Mouse (Mus musculus) stomach, embryonic 15.5 days (tissue): ENCODE data around the gene Myh14. TPM values are rescaled to one million over a fixed set of nuclear protein-coding genes. Genes with fewer than 3 reads are reported as not detected.
A peak's percentile ranks its signal among the peaks of the same experiment; 100 is the strongest.

Experiments used
- ATAC-seq: fragments of 200-750 bp; cut with Nextera tagmentation; 2 replicates; pipeline ENCODE4 v1.8.0; 2017; ENCODE audit warnings: low read depth, moderate number of reproducible peaks, moderate TSS enrichment; ENCODE audit not compliant: insufficient read depth, low FRiP score
- H3K27ac ChIP-seq: fragments of 300-500 bp; sonication (generic); 2 replicates; pipeline ENCODE4 v1.5.1; 2015; ENCODE audit warnings: mild to moderate bottlenecking, inconsistent platforms
- H3K27me3 ChIP-seq: fragments of 300-500 bp; sonication (generic); replicated peaks from 2 replicates; pipeline ENCODE4 v1.6.1; 2015; ENCODE audit warnings: inconsistent platforms
- H3K36me3 ChIP-seq: fragments of 300-500 bp; sonication (generic); 2 replicates; pipeline ENCODE4 v1.6.1; 2015; ENCODE audit warnings: inconsistent platforms
- H3K4me1 ChIP-seq: fragments of 300-500 bp; sonication (generic); 2 replicates; pipeline ENCODE4 v1.6.1; 2015; ENCODE audit warnings: inconsistent platforms
- H3K4me2 ChIP-seq: fragments of 300-500 bp; sonication (generic); 2 replicates; pipeline ENCODE4 v1.6.1; 2015; ENCODE audit warnings: mild to moderate bottlenecking, inconsistent platforms
- H3K4me3 ChIP-seq: fragments of 300-500 bp; sonication (generic); replicated peaks from 2 replicates; pipeline ENCODE4 v1.5.1; 2015; ENCODE audit warnings: inconsistent platforms
- H3K9ac ChIP-seq: fragments of 300-500 bp; sonication (generic); 2 replicates; pipeline ENCODE4 v1.6.1; 2015; ENCODE audit warnings: inconsistent platforms
- H3K9me3 ChIP-seq: fragments of 300-500 bp; sonication (generic); 2 replicates; pipeline ENCODE4 v1.6.1; 2016; ENCODE audit warnings: inconsistent platforms
- WGBS: fragments of 180-500 bp; shearing (Covaris S2); methylation state at CpG from one replicate; pipeline ENCODE4 v1.1.7; 2015; 5-methylcytosine and 5-hydroxymethylcytosine counted together
- polyA plus RNA-seq: library from polyadenylated mRNA; unstranded; fragments of >200 nt; fragmentation: Nextera tagmentation; extraction: Ambion mirVana; gene quantifications from 2 replicates; pipeline ENCODE4 v1.2.1, GENCODE M21; 2015

Myh14 gene
- polyA plus RNA-seq, 1 experiment from 2014 or later = 29.0 TPM

DNA sequence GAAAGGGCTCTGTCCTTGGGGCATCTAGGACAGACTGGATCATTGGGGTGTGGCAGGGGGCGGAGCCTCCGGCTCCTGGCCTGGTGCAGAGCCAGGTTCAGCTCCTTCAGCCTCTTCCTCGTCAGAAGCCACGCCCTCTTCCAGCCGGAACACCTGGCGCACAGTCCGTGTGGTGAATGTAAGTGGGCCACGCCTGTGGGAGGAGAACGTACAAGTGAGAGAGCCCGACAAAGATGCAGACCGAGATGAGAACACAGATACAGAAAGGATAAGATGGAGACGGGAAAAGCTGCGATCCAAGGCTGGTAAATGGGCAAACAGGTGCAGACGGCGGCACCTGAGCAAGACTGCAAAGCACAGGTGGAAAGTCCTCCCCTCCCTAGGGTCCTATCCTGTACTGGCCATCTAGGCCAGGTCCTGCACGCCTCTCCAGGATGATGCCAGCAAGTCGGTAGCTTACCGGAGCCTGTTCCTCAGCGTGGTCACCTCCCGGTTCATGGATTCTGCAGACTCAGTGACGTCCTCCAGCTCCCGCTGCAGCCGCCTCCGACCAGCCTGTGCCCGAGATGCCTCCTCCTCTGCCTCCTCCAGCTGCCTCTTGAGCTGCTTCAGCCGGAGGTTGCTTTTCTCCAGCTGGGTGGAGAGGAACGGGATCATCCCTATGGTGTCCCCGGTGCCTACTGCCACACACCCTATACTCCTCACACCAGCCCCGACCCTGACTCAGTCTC lies 64.3 kb downstream of the Myh14 start:
- peak overlapping the region; percentile 23 for H3K4me2 ChIP-seq
- peaks cover 5% of the 10 kb centered on the region; the same call in 1 of the 2 replicates for H3K4me1 ChIP-seq
- H3K36me3 ChIP-seq = no peaks in the 10 kb centered on the region
- H3K9me3 ChIP-seq = no peaks in the 10 kb centered on the region
- 10% methylated on average over 29 of the region's 29 CpGs for WGBS
- no peak overlapping the region for H3K4me3 ChIP-seq
- H3K9ac ChIP-seq = no peak overlapping the region
- ATAC-seq = peak; percentile 70
- peaks cover 49% of the 10 kb centered on the region for H3K27me3 ChIP-seq
- H3K27ac ChIP-seq = no peak overlapping the region

DNA sequence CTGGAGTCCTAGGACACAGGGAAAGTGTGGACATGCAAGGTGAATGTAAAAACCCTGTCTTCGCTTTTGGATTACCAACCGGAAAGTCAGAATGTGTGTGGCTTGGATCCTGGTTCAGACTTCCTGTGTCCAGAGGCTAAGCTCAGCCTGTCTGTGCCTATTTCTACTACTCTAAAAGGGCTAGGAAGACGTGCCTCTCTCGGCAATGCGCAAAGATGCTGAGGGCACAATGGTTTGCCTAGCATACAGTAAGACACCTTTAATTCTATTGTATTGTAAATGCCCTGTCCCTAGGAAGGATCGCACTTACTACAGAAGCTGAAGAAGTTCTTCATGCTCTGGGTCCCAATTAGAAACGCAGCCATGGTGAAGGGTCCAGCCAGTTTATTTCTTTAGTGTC lies 65.2 kb downstream of the Myh14 start:
- H3K4me1 ChIP-seq = peaks cover 5% of the 10 kb centered on the region; the same call in 1 of the 2 replicates
- H3K27ac ChIP-seq = no peak overlapping the region
- H3K9me3 ChIP-seq = no peaks in the 10 kb centered on the region
- no peak overlapping the region for H3K9ac ChIP-seq
- H3K27me3 ChIP-seq = peaks cover 56% of the 10 kb centered on the region
- ATAC-seq = no peak
- H3K36me3 ChIP-seq = no peaks in the 10 kb centered on the region
- no peak overlapping the region for H3K4me3 ChIP-seq
- WGBS = 47% methylated on average over 7 of the region's 7 CpGs
- no peak overlapping the region for H3K4me2 ChIP-seq

DNA sequence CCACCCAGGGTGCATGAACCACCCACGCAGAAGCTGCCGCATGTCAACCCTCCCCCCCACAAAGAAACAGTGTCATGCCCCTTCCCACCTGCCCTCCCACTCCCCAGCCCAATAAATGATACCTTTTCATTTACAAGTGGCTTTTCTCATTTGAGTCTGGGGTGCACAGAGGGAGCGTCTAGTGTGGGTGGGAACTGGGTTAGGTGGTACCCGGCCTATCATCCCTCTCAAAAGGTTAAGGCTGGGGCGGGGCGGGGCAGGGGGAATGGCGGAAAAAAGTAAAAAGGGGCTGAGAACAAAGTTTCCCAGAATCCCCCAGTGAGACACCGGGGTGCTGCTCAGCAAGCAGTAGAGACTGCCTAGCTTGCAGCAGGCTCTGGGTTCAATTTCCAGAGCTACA lies 66.0 kb downstream of the Myh14 start:
- no peak for ATAC-seq
- Histone ChIP-seq H3K27me3 (peaks cover 56% of the 10 kb centered on the region), H3K27ac (no peak overlapping the region), H3K36me3 (no peaks in the 10 kb centered on the region), H3K9ac (no peak overlapping the region), H3K4me2 (peak overlapping the region; percentile 60), H3K4me3 (peak overlapping the region; percentile 36), H3K9me3 (no peaks in the 10 kb centered on the region), H3K4me1 (peaks cover 5% of the 10 kb centered on the region; the same call in 1 of the 2 replicates)
- 9% methylated on average over 8 of the region's 8 CpGs for whole genome bisulfite sequencing

DNA sequence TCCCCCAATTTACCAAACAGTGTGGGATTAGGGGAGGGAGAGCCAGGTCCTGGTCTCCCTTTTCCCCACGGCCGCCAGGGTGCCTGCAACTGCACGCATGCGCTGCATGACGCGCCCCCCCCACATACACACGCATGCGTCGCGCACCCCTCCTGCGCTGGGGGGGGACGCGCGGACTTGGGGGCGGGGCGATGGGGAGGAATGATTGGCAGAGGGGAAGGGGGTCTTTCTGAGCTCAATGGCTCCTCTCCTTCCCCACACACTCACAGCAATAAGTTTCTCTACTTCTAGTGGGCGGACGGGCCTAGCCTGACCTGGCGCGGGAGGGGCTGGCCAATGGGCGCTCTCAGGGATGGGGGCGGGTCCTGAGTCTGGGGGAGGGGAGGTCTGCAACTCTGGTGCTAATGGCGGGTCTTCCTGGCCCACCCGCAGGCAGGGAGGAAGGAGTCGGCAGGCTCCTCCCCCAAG lies 66.5 kb downstream of the Myh14 start:
- peaks cover 56% of the 10 kb centered on the region for H3K27me3 ChIP-seq
- no peaks in the 10 kb centered on the region for H3K9me3 ChIP-seq
- H3K9ac ChIP-seq = no peak overlapping the region
- H3K36me3 ChIP-seq = no peaks in the 10 kb centered on the region
- peak overlapping the region; percentile 60 for H3K4me2 ChIP-seq
- H3K4me1 ChIP-seq = peaks cover 5% of the 10 kb centered on the region; the same call in 1 of the 2 replicates
- WGBS = 3% methylated on average over 20 of the region's 25 CpGs
- no peak overlapping the region for H3K27ac ChIP-seq
- peak overlapping the region; percentile 36 for H3K4me3 ChIP-seq
- no peak; the same call in 1 of the 2 replicates for ATAC-seq

DNA sequence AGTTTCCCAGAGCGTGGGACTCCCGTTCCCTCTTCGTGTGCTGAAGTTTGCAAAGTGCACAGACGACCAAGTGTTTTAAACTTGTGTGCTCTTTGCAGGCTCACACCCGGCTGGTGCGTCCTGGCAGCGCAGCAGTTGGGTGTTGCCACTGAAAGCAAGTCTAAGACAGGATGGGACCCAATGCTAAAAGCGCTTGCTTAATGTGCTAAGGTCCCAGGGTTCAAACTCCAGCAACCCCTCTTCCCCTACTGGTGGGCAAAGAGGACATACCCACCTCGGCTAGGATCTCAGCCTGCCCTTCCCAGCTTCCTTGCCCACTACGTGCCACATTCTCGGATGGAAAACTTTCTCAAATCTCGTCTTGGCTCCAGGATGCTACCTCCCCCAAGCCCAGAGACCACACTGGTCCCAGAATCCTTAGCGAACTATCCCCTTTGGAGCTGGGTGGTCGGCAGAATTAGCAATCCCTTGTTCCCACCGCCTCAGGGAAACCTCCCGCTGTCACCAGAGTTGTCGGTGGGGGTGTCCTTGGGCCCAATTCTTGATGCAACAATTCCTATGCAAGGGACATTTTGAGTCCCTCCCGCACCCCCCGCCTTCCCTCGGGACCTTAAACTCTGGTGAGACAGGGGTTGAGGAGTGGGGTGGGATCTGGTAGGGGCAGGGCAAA lies 67.3 kb downstream of the Myh14 start:
- Histone ChIP-seq H3K27me3 (peaks cover 56% of the 10 kb centered on the region), H3K27ac (no peak overlapping the region), H3K36me3 (no peaks in the 10 kb centered on the region), H3K4me2 (peak overlapping the region; percentile 60), H3K9ac (no peak overlapping the region), H3K9me3 (no peaks in the 10 kb centered on the region), H3K4me3 (peak overlapping the region; percentile 36), H3K4me1 (peaks cover 5% of the 10 kb centered on the region; the same call in 1 of the 2 replicates)
- ATAC-seq = no peak
- WGBS = 3% methylated on average over 20 of the region's 20 CpGs

DNA sequence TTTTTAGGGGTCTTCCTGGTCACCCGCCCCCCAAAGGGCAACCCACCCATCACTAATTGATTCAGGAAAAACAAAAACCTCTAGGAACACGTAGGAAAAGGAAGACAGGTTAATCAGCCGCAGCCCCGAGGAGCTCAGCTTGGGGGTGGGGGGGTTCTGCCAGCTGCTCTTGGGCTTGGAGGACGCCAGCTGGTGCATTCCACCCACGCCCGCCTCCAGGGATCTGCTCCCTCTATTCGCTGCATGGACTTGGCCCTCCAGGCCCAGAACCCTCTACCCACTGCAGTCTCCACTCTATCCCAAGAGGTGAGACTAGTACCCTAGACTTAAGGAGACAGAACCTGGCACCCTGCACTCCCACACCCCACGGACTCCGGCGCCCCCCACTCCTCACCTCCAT lies 68.2 kb downstream of the Myh14 start:
- Histone ChIP-seq H3K4me2 (no peak overlapping the region), H3K9ac (no peak overlapping the region), H3K4me1 (peaks cover 5% of the 10 kb centered on the region; the same call in 1 of the 2 replicates), H3K27ac (no peak overlapping the region), H3K36me3 (no peaks in the 10 kb centered on the region), H3K9me3 (no peaks in the 10 kb centered on the region), H3K27me3 (peaks cover 56% of the 10 kb centered on the region), H3K4me3 (no peak overlapping the region)
- no peak for ATAC-seq
- 14% methylated on average over 11 of the region's 11 CpGs for WGBS

DNA sequence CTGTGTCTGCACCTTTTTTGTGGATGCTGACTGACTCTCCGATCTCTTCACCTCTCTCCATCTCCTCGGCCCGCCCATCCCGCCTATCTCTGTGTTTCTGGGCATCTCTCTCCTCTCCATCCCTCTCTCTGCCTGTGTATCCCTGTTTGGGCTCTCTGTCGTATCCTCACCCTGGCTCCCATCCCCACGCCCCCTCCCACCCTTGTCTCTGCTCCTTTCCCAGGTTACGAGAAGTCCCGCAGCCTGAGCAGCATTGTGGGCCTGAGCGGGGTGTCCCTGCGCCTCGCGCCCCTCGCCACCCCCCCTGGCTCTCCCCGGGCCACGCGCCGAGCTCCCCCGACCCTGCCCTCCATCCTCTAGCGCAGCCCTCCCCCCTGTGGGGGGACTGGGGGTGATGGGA lies 69.0 kb downstream of the Myh14 start:
- Histone ChIP-seq H3K4me1 (peaks cover 5% of the 10 kb centered on the region; the same call in 1 of the 2 replicates), H3K36me3 (no peaks in the 10 kb centered on the region), H3K9ac (no peak overlapping the region), H3K27ac (no peak overlapping the region), H3K27me3 (peaks cover 52% of the 10 kb centered on the region), H3K9me3 (no peaks in the 10 kb centered on the region), H3K4me3 (no peak overlapping the region), H3K4me2 (no peak overlapping the region)
- no peak for ATAC-seq
- 10% methylated on average over 19 of the region's 19 CpGs for WGBS

DNA sequence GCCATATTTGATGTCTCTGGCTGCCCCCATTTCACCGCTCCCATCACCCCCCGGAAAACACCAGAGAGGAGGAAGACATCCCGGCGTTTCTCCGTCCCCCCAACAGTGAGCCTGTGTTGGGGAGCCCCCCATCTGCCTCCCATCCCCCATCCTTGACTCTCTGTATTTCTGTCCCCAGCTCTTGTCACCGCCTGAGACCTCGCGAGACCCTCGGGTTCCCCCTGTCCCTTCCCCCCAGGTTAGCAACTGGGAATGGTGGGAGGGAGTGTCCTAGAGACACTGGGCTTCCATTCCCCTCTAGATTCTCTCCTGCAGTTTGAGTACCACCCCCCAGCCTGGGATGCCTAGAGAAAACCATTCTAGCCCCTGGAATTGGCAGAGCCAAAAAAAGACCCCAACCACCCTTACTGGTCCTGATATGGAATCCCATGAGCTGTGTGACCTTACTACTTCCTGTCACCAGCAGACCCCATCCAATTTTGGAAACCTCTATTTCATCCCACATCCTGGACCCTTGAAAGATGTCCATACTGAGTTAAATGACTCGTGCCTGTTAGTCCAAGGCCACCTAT lies 69.9 kb downstream of the Myh14 start:
- Histone ChIP-seq H3K27ac (no peak overlapping the region), H3K4me3 (no peak overlapping the region), H3K4me1 (peaks cover 5% of the 10 kb centered on the region; the same call in 1 of the 2 replicates), H3K9ac (no peak overlapping the region), H3K36me3 (no peaks in the 10 kb centered on the region), H3K9me3 (no peaks in the 10 kb centered on the region), H3K4me2 (no peak overlapping the region), H3K27me3 (peaks cover 43% of the 10 kb centered on the region)
- 77% methylated on average over 10 of the region's 10 CpGs for WGBS
- no peak for ATAC-seq

DNA sequence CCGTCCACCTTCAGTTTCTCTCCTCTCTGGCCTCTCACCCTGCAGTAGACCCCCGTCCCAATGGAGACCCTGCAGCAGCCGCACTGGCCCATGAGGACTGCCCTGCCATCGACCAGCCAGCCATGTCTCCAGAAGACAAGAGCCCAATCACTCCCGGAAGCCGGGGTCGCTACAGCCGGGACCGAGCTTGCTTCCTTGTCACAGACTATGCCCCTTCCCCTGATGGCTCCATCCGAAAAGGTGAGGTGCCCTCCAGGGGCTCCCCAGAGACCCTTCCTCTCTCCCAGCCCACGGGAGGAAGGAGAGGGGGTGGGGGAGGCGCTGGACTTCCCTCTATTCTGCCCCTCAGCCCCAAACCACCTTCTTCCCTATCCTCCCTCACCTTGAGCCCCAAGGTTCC lies 72.3 kb downstream of the Myh14 start:
- H3K4me1 ChIP-seq = peaks cover 7% of the 10 kb centered on the region; the same call in 1 of the 2 replicates
- H3K4me3 ChIP-seq = no peak overlapping the region
- H3K36me3 ChIP-seq = no peaks in the 10 kb centered on the region
- no peak overlapping the region for H3K4me2 ChIP-seq
- H3K9me3 ChIP-seq = no peaks in the 10 kb centered on the region
- no peak for ATAC-seq
- H3K27me3 ChIP-seq = peaks cover 31% of the 10 kb centered on the region
- 68% methylated on average over 11 of the region's 12 CpGs for WGBS
- no peak overlapping the region for H3K27ac ChIP-seq
- H3K9ac ChIP-seq = no peak overlapping the region

DNA sequence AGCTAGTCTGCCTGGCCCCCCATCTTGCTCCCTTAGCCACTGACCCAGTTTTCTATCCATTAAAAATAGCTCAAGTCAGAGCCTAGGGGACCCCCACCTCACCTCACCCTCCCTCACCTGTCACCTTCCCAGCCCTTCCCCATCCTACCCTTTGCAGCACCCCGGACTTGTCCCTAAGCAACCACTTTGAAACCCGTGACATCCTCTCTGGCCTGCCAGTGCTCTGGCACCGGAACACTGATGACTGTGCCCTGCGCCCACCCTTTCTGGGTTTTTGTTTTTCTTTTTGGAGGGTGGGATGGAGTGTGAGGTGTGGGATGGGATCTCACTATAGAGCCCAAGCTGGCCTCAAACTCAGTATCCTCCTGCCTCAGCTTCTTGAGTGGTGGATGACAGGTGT lies 73.0 kb downstream of the Myh14 start:
- Histone ChIP-seq H3K27me3 (peaks cover 31% of the 10 kb centered on the region), H3K4me1 (peaks cover 7% of the 10 kb centered on the region; the same call in 1 of the 2 replicates), H3K9me3 (no peaks in the 10 kb centered on the region), H3K4me2 (no peak overlapping the region), H3K4me3 (no peak overlapping the region), H3K36me3 (no peaks in the 10 kb centered on the region), H3K27ac (no peak overlapping the region), H3K9ac (no peak overlapping the region)
- WGBS = 83% methylated on average over 4 of the region's 4 CpGs
- ATAC-seq = no peak

DNA sequence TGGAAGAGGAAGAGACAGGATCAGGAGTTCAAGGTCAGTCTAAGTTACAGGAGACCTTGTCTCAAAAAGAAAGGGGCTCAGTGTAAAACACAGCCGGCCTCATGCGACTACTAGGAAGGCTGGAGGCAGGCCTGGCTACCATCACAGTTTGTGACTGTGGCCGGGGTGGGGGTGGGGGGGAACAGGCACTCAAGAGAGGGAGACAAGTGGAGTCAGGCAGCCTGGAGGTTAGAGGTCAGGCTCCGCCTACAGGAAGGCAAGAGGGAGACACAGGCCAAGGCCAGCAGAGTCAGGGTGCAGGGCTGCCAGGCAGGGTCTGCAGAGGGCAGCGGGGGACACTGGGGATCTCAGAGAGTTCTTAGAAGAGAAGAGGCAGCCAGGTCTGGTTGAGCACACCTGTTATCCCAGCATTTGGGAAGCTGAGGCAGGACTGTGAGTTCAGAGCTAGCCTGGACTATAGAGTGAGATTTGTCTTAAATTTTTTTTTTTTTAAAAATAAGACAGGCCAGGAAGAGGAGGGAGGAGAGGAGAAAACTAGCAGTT lies 73.6 kb downstream of the Myh14 start:
- Histone ChIP-seq H3K9ac (no peak overlapping the region), H3K36me3 (no peaks in the 10 kb centered on the region), H3K4me2 (no peak overlapping the region), H3K27ac (no peak overlapping the region), H3K9me3 (no peaks in the 10 kb centered on the region), H3K4me3 (no peak overlapping the region), H3K4me1 (peaks cover 7% of the 10 kb centered on the region; the same call in 1 of the 2 replicates), H3K27me3 (peaks cover 31% of the 10 kb centered on the region)
- no peak for ATAC-seq
- WGBS = 51% methylated on average over 5 of the region's 5 CpGs

DNA sequence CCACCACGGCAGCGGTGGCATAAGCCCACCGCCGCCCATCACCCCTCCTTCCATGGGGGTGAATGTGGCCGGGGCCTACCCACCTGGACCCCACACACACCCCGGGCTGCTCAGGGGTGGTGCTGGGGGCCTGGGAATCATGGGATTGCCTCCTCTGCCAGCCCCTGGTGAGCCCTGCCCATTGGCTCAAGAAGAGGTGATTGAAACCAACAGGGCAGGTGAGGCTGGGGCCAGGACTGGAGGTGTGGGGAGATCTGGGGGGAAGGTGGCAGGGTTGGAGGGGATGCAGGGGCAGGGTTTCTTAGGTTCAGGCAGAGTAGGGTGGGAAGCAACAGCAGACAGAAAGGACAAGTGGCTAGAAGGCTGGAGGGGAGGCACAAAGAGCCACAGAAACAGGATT lies 74.6 kb downstream of the Myh14 start:
- 87% methylated on average over 6 of the region's 6 CpGs for WGBS
- H3K9ac ChIP-seq = no peak overlapping the region

More for the DNA sequence above, 74.6 kb downstream of the Myh14 start:
- Histone ChIP-seq H3K4me3 (no peak overlapping the region), H3K27ac (no peak overlapping the region), H3K9me3 (no peaks in the 10 kb centered on the region), H3K36me3 (no peaks in the 10 kb centered on the region), H3K27me3 (peaks cover 31% of the 10 kb centered on the region), H3K4me1 (peaks cover 16% of the 10 kb centered on the region), H3K4me2 (no peak overlapping the region)
- no peak for ATAC-seq
